Mouse (Mus musculus) heart, embryonic 11.5 days (tissue): ENCODE results near the gene Srebf2. TPM values are rescaled to one million over a fixed set of nuclear protein-coding genes. Genes with fewer than 3 reads are reported as not detected.

ENCODE experiments used
- ATAC-seq: fragments of 200-750 bp; cut with Nextera tagmentation; replicated peaks from 2 replicates; pipeline ENCODE4 v1.8.0; 2017; ENCODE audit warnings: moderate library complexity; ENCODE audit not compliant: insufficient number of reproducible peaks, low FRiP score, low TSS enrichment
- H3K27ac ChIP-seq: fragments of 300-500 bp; sonication (generic); 2 replicates; pipeline ENCODE4 v1.5.1; 2014; ENCODE audit warnings: mild to moderate bottlenecking, low read depth, low read length
- H3K27me3 ChIP-seq: fragments of 300-500 bp; sonication (generic); 2 replicates; pipeline ENCODE4 v1.6.1; 2014; ENCODE audit warnings: mild to moderate bottlenecking, low read length, mixed read lengths; ENCODE audit not compliant: control insufficient read depth, insufficient read depth
- H3K36me3 ChIP-seq: fragments of 300-500 bp; sonication (generic); 2 replicates; pipeline ENCODE4 v1.6.1; 2014; ENCODE audit warnings: mild to moderate bottlenecking, low read length, moderate library complexity, mixed read lengths; ENCODE audit not compliant: control insufficient read depth, insufficient read depth
- H3K4me1 ChIP-seq: fragments of 300-500 bp; sonication (generic); 2 replicates; pipeline ENCODE4 v1.6.1; 2014; ENCODE audit warnings: low read length; ENCODE audit not compliant: control insufficient read depth, insufficient read depth
- H3K4me2 ChIP-seq: fragments of 300-500 bp; sonication (generic); 2 replicates; pipeline ENCODE4 v1.6.1; 2014; ENCODE audit warnings: mild to moderate bottlenecking, moderate library complexity
- H3K4me3 ChIP-seq: fragments of 300-500 bp; sonication (generic); 2 replicates; pipeline ENCODE4 v1.5.1; 2014; ENCODE audit warnings: low read depth, low read length
- H3K9ac ChIP-seq: fragments of 300-500 bp; sonication (generic); 2 replicates; pipeline ENCODE4 v1.6.1; 2014; ENCODE audit warnings: mild to moderate bottlenecking, low read depth, low read length, moderate library complexity
- H3K9me3 ChIP-seq: fragments of 300-500 bp; sonication (generic); replicated peaks from 2 replicates; pipeline ENCODE4 v1.6.1; 2016; ENCODE audit warnings: low read length; ENCODE audit not compliant: control insufficient read depth
- WGBS: fragments of 180-500 bp; shearing (Covaris S2); extraction: QIAGEN DNeasy Blood & Tissue Kit; methylation state at CpG from one replicate; pipeline ENCODE4 v1.1.7; 2014; ENCODE audit not compliant: insufficient replicate concordance; 5-methylcytosine and 5-hydroxymethylcytosine counted together
- polyA plus RNA-seq: library from polyadenylated mRNA; unstranded; fragments of >200 nt; fragmentation: Nextera tagmentation; extraction: Ambion mirVana; gene quantifications from 2 replicates; pipeline ENCODE4 v1.2.1, GENCODE M21; 2014

The Srebf2 gene
- polyA plus RNA-seq, 1 experiment from 2014 or later: 82.3 TPM

- Histone ChIP-seq H3K36me3 (peaks cover 35% of the 10 kb centered on the region), H3K27me3 (peaks cover 47% of the 10 kb centered on the region), H3K4me3 (no peak overlapping the region), H3K4me1 (peaks cover 10% of the 10 kb centered on the region), H3K27ac (no peak overlapping the region), H3K9ac (no peak overlapping the region), H3K9me3 (no peaks in the 10 kb centered on the region), H3K4me2 (no peak overlapping the region)
- no peak for ATAC-seq
- 86% methylated on average over 20 of the region's 20 CpGs for WGBS
These were observed 56.8 kb downstream of the Srebf2 start for GRCm38 (mm10) chr15:82203611-82204351.

DNA sequence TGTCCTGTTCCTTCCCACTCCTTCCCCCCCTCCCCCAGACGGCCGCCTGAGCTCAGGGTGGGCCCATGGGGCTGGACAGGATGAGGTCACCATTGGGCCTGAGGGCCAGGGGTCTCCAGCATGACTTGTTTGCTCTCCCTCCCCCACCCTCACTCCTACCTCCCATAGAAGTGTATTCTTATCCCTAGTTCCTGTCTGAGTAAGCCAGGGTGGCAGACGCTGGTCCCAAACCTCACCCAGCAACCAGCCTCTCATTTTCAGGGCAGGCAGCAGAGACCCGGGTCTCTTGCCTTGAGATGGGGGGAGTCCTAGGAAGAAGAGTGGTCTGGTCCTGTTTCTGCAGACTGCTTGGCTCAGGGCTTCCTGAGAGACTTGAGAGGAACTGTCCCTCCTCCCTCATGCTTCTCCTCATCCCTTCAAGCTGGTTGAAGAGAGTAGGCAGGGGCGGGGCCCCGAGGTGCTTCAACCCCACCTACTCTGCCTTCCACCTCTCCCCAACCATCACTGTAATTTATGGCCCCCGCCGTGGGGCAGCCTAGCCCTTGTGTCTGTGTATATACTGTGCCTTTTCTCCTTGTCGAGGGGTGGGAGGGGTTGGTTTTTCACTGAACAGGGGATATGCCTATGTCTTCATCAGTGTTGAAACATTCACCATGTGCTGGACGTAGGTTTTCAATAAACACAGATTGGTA, 57.8 kb downstream of the Srebf2 start:
- 69% methylated on average over 10 of the region's 10 CpGs for WGBS
- Histone ChIP-seq H3K4me3 (no peak overlapping the region), H3K27me3 (peaks cover 58% of the 10 kb centered on the region), H3K36me3 (peaks cover 25% of the 10 kb centered on the region), H3K9ac (no peak overlapping the region), H3K4me2 (no peak overlapping the region), H3K9me3 (no peaks in the 10 kb centered on the region), H3K27ac (no peak overlapping the region), H3K4me1 (peaks cover 10% of the 10 kb centered on the region)
- ATAC-seq: no peak

GRCm38 (mm10) chr15:82206365-82207104, 59.6 kb downstream of the Srebf2 start:
- Histone ChIP-seq H3K27me3 (peaks cover 75% of the 10 kb centered on the region), H3K36me3 (peaks cover 19% of the 10 kb centered on the region), H3K9me3 (no peaks in the 10 kb centered on the region), H3K4me1 (peaks cover 10% of the 10 kb centered on the region), H3K27ac (no peak overlapping the region), H3K4me3 (no peak overlapping the region; the same call in 1 of the 2 replicates), H3K4me2 (peak overlapping the region; percentile 46), H3K9ac (no peak overlapping the region)
- 53% methylated on average over 9 of the region's 9 CpGs for WGBS
- ATAC-seq: peak; percentile 57; the same call in 1 of the 2 replicates

DNA sequence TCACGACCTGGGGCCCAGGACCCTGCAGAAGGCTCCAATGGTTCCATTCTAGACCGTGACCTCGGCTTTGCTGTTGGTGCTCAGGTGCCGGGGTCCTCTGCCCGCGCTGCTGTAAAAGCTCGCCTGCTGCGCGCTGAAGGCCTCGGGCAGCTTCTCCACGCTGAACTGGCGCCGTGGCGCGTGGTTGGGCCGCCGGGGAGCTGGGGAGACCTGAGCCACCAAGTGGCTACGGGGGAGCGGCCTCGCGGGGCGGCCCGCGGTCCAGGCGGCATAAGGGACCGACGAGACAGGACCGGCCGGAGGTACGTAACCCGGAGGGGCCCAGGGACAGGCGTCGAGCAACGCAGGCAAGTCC, 60.1 kb downstream of the Srebf2 start:
- 12% methylated on average over 34 of the region's 34 CpGs for WGBS
- no peaks in the 10 kb centered on the region for H3K9me3 ChIP-seq
- peaks cover 80% of the 10 kb centered on the region for H3K27me3 ChIP-seq
- no peak overlapping the region for H3K27ac ChIP-seq
- peak overlapping the region; percentile 46 for H3K4me2 ChIP-seq
- no peak for ATAC-seq
- peaks cover 14% of the 10 kb centered on the region for H3K4me1 ChIP-seq
- H3K36me3 ChIP-seq: peaks cover 16% of the 10 kb centered on the region
- no peak overlapping the region for H3K9ac ChIP-seq
- H3K4me3 ChIP-seq: no peak overlapping the region; the same call in 1 of the 2 replicates

DNA sequence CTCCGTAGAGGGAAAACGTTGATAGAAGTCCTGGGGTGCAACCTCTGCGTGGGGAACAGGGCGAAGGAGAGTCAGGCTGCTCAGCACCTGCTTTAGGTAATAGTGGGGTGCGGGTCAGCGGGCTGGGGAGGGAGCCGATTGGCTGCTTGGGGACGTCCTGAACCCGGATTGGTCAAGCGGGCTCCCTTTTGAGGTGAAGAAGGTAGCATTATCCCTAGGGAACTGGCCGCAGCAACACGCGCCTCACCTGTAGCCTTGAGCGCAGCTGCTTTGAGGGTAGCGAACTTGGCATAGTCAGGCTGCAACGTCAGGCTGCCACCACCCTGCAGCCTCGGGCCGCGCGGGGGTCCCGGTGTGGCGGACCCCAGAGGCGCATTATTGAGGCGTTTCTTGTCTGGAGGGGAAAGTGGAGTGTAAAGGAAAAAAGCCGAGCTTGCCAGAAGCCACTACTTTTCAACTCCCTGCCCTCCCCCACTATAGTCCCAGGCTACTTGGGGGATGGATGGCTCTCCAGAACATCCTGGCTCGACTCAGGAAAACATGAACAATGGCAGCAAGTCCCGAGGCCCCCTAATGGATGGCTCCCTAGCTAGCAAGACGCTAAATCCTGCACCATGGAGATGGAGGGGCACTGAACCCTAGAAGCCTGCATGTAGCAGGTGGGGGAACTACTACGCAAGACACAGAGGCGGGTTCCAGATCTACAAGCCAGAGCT, 60.7 kb downstream of the Srebf2 start:
- Histone ChIP-seq H3K9ac (no peak overlapping the region), H3K4me3 (no peak overlapping the region; the same call in 1 of the 2 replicates)

GRCm38 (mm10) chr15:82208307-82208706, 61.3 kb downstream of the Srebf2 start:
- H3K4me1 ChIP-seq: peaks cover 21% of the 10 kb centered on the region
- no peak overlapping the region for H3K4me3 ChIP-seq
- H3K4me2 ChIP-seq: no peak overlapping the region
- H3K27ac ChIP-seq: no peak overlapping the region
- no peaks in the 10 kb centered on the region for H3K9me3 ChIP-seq
- no peak overlapping the region for H3K9ac ChIP-seq
- peaks cover 91% of the 10 kb centered on the region for H3K27me3 ChIP-seq
- 76% methylated on average over 8 of the region's 8 CpGs for WGBS
- ATAC-seq: no peak
- peaks cover 7% of the 10 kb centered on the region for H3K36me3 ChIP-seq

More for the DNA sequence above, 60.7 kb downstream of the Srebf2 start:
- Histone ChIP-seq H3K4me2 (peak overlapping the region; percentile 46), H3K36me3 (peaks cover 14% of the 10 kb centered on the region), H3K9me3 (no peaks in the 10 kb centered on the region), H3K27me3 (peaks cover 86% of the 10 kb centered on the region), H3K4me1 (peaks cover 20% of the 10 kb centered on the region), H3K27ac (no peak overlapping the region)
- 11% methylated on average over 30 of the region's 30 CpGs for WGBS
- ATAC-seq: no peak

DNA sequence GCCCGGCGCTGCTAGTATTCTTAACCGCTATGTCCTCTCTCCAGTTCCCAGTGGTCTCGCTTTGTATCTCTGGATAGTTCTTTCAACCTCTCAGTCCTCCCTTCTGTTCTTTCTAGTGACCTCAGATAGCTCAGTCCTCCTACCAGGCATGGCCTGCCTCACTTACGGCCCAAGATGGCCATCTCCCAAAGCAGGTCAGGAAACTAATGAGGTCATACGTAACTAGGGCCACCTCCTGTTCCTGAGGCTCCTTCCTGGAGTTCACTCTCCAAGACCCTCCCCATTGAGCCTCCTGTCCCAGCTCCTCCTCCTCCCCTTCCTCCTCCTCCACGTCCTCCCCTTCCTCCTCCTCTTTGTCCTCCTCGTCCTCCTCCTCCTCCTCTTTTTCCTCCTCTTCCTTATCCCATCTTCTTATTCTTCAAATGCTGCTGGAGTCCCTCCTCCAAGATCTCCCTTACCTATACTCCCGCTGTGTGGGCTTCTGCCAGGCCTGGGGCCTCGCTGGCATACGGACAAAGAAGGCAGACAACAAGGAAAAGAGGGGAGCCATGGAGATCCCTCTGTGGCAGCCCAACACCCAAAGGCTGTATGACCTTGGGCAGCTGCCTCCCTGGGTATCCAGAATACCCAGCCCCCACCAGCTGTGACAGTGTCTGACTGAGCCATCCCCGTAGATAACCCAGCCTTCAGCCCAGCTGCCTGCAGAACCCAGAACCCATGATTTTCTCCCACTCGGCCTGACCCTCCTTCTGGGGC, 62.5 kb downstream of the Srebf2 start:
- Histone ChIP-seq H3K9ac (no peak overlapping the region), H3K27me3 (peaks cover 97% of the 10 kb centered on the region), H3K27ac (no peak overlapping the region), H3K36me3 (peaks cover 4% of the 10 kb centered on the region; the same call in 1 of the 2 replicates), H3K4me3 (no peak overlapping the region), H3K9me3 (no peaks in the 10 kb centered on the region), H3K4me1 (peaks cover 21% of the 10 kb centered on the region), H3K4me2 (no peak overlapping the region)
- 75% methylated on average over 13 of the region's 13 CpGs for WGBS
- no peak for ATAC-seq
